Mouse (Mus musculus) frontal cortex, postnatal 36 days (tissue): ENCODE results near the gene Greb1.

Source experiments
- DNase-seq, 2 experiments: peaks; one replicate each; pipeline ENCODE4 v3.0.0; 2022; ENCODE audit warnings: low spot score in 2 of 2

Greb1 gene

GRCm38 (mm10) chr12:16800259-16800958 is at the start of gene Greb1:
Gene Greb1 (minus strand): TSS chr12:16800886.
- no peak for DNase-seq

- no peak for DNase-seq
These were observed 49.1 kb upstream of the Greb1 start for GRCm38 (mm10) chr12:16849821-16850220.

GRCm38 (mm10) chr12:16848501-16848900 is 47.8 kb upstream of the Greb1 start:
- no peak for DNase-seq

GRCm38 (mm10) chr12:16847204-16847792 is 46.6 kb upstream of the Greb1 start:
- DNase-seq = no peak

- DNase-seq = no peak
These were observed 44.2 kb upstream of the Greb1 start for GRCm38 (mm10) chr12:16844623-16845592.

GRCm38 (mm10) chr12:16840842-16841782 is 40.4 kb upstream of the Greb1 start:
- no peak for DNase-seq

- no peak for DNase-seq
These were observed 37.1 kb upstream of the Greb1 start for GRCm38 (mm10) chr12:16837766-16838165.

- peak; percentile 70 to 88 for DNase-seq
These were observed 35.5 kb upstream of the Greb1 start for GRCm38 (mm10) chr12:16836188-16836587.

- no peak for DNase-seq
These were observed 34.0 kb upstream of the Greb1 start for GRCm38 (mm10) chr12:16834701-16835100.

GRCm38 (mm10) chr12:16831071-16831470 is 30.4 kb upstream of the Greb1 start:
- no peak for DNase-seq

GRCm38 (mm10) chr12:16829785-16830184 is 29.1 kb upstream of the Greb1 start:
- no peak for DNase-seq

GRCm38 (mm10) chr12:16828505-16828904 is 27.8 kb upstream of the Greb1 start:
- DNase-seq = peak; percentile 34 to 41

GRCm38 (mm10) chr12:16823701-16824100 is 23.0 kb upstream of the Greb1 start:
- no peak for DNase-seq

- no peak for DNase-seq
These were observed 21.6 kb upstream of the Greb1 start for GRCm38 (mm10) chr12:16822181-16822734.

GRCm38 (mm10) chr12:16820761-16821160 is 20.1 kb upstream of the Greb1 start:
- no peak for DNase-seq

GRCm38 (mm10) chr12:16818513-16818912 is 17.8 kb upstream of the Greb1 start:
- DNase-seq = no peak

- DNase-seq = no peak
These were observed 16.5 kb upstream of the Greb1 start for GRCm38 (mm10) chr12:16817147-16817546.

GRCm38 (mm10) chr12:16811477-16811876 is 10.8 kb upstream of the Greb1 start:
- DNase-seq = no peak

GRCm38 (mm10) chr12:16810525-16811431 is 10.1 kb upstream of the Greb1 start, which contains the start of gene E2f6:
Gene E2f6 (plus strand): TSS chr12:16810963.
- DNase-seq = peak; percentile 81 to 83

- peak in 1 of 2 experiments; percentile 46 for DNase-seq
These were observed 7.4 kb upstream of the Greb1 start for GRCm38 (mm10) chr12:16808045-16808444.
